Mouse (Mus musculus) MEL (cell line): ENCODE results near the gene Hk2. TPM values are rescaled to one million over a fixed set of nuclear protein-coding genes. Genes with fewer than 3 reads are reported as not detected.

Source experiments
- DNase-seq: peaks from one replicate; pipeline ENCODE4 v3.0.0; 2011; ENCODE audit warnings: low read depth, low spot score
- H3K27ac ChIP-seq: 2 replicates; pipeline ENCODE4 v1.5.1; 2012; ENCODE audit warnings: low read depth, mild to moderate bottlenecking, control low read depth, low read length, moderate library complexity; ENCODE audit not compliant: control insufficient read depth
- H3K27me3 ChIP-seq, 2 experiments: fragments of 150-350 bp in 1 of 2; sonication (generic) in 1 of 2; 2 replicates each; pipeline ENCODE4 v1.6.1; 2012; ENCODE audit warnings: low read length in 2 of 2, mild to moderate bottlenecking in 2 of 2, improper control_type of control experiment in 1 of 2, moderate library complexity in 1 of 2; ENCODE audit not compliant: insufficient read depth in 2 of 2, control insufficient read depth in 1 of 2
- H3K36me3 ChIP-seq, 2 experiments: 2 replicates each; pipeline ENCODE4 v1.6.1; 2012 to 2014; ENCODE audit warnings: low read length in 2 of 2, improper control_type of control experiment in 1 of 2, inconsistent platforms in 1 of 2, mild to moderate bottlenecking in 1 of 2; ENCODE audit not compliant: insufficient read depth in 2 of 2, control insufficient read depth in 1 of 2
- H3K4me1 ChIP-seq, 2 experiments: fragments of 150-350 bp in 1 of 2; sonication (generic) in 1 of 2; 2 replicates each; pipeline ENCODE4 v1.6.1; 2012; ENCODE audit warnings: low read length in 2 of 2, improper control_type of control experiment in 1 of 2, mild to moderate bottlenecking in 1 of 2; ENCODE audit not compliant: insufficient read depth in 2 of 2, control insufficient read depth in 1 of 2
- H3K4me3 ChIP-seq, 2 experiments: fragments of 150-350 bp in 1 of 2; sonication (generic) in 1 of 2; 2 replicates each; pipeline ENCODE4 v1.5.1; 2012; ENCODE audit warnings: low read depth in 2 of 2, low read length in 2 of 2, mild to moderate bottlenecking in 2 of 2, moderate library complexity in 2 of 2, control low read depth in 1 of 2, improper control_type of control experiment in 1 of 2; ENCODE audit not compliant: control insufficient read depth in 1 of 2, insufficient read depth in 1 of 2
- H3K79me2 ChIP-seq: 2 replicates; pipeline ENCODE4 v1.6.1; 2012; ENCODE audit warnings: mild to moderate bottlenecking, low read length, moderate library complexity; ENCODE audit not compliant: control insufficient read depth, poor library complexity, insufficient read depth
- H3K9ac ChIP-seq: 2 replicates; pipeline ENCODE4 v1.6.1; 2012; ENCODE audit warnings: low read depth, mild to moderate bottlenecking, control low read depth, low read length, moderate library complexity; ENCODE audit not compliant: control insufficient read depth, poor library complexity, severe bottlenecking
- H3K9me3 ChIP-seq: fragments of 150-350 bp; sonication (generic); replicated peaks from 2 replicates; pipeline ENCODE4 v1.6.1; 2012; ENCODE audit warnings: mild to moderate bottlenecking, low read length, improper control_type of control experiment, moderate library complexity; ENCODE audit not compliant: insufficient read depth
- EP300 ChIP-seq, 2 experiments: IDR thresholded peaks; 2 replicates each; pipeline ENCODE4 v1.6.1; 2011; ENCODE audit warnings: improper control_type of control experiment in 2 of 2, low read length in 2 of 2, low read depth in 1 of 2, mild to moderate bottlenecking in 1 of 2
- GABPA ChIP-seq: IDR thresholded peaks from 2 replicates; pipeline ENCODE4 v1.6.1; 2012; ENCODE audit warnings: low read depth, mild to moderate bottlenecking, inconsistent platforms, low read length, improper control_type of control experiment, moderate library complexity
- GATA1 ChIP-seq: IDR thresholded peaks from 2 replicates; pipeline ENCODE4 v1.6.1; 2011; ENCODE audit warnings: low read depth, low read length, improper control_type of control experiment
- JUND ChIP-seq: IDR thresholded peaks from 2 replicates; pipeline ENCODE4 v1.6.1; 2011; ENCODE audit warnings: low read depth, mild to moderate bottlenecking, improper control_type of control experiment, low read length
- MXI1 ChIP-seq: IDR thresholded peaks from 2 replicates; pipeline ENCODE4 v1.6.1; 2011; ENCODE audit warnings: mild to moderate bottlenecking, low read depth, low read length, improper control_type of control experiment
- POLR2A ChIP-seq, 2 experiments: IDR thresholded peaks; 2 replicates each; pipeline ENCODE4 v1.6.1; 2011 to 2012; ENCODE audit warnings: low read length in 2 of 2, mild to moderate bottlenecking in 2 of 2, control low read depth in 1 of 2, improper control_type of control experiment in 1 of 2, low read depth in 1 of 2, moderate library complexity in 1 of 2; ENCODE audit not compliant: control insufficient read depth in 1 of 2, insufficient read depth in 1 of 2, poor library complexity in 1 of 2
- RAD21 ChIP-seq: IDR thresholded peaks from 2 replicates; pipeline ENCODE4 v1.6.1; 2011; ENCODE audit warnings: mild to moderate bottlenecking, low read depth, low read length, improper control_type of control experiment
- TAL1 ChIP-seq: IDR thresholded peaks from 2 replicates; pipeline ENCODE4 v1.6.1; 2012; ENCODE audit warnings: mild to moderate bottlenecking, inconsistent platforms, low read length, moderate library complexity, mixed read lengths
- USF1 ChIP-seq: IDR thresholded peaks from 2 replicates; pipeline ENCODE4 v1.6.1; 2014; ENCODE audit warnings: low read depth, mild to moderate bottlenecking, inconsistent platforms, low read length, improper control_type of control experiment, moderate library complexity
- USF2 ChIP-seq, 2 experiments: IDR thresholded peaks; 2 replicates each; pipeline ENCODE4 v1.6.1; 2011 to 2012; ENCODE audit warnings: improper control_type of control experiment in 2 of 2, low read length in 2 of 2, borderline replicate concordance in 1 of 2, inconsistent platforms in 1 of 2, low read depth in 1 of 2, mild to moderate bottlenecking in 1 of 2; ENCODE audit not compliant: insufficient read depth in 1 of 2
- ZMIZ1 ChIP-seq: IDR thresholded peaks from 2 replicates; pipeline ENCODE4 v1.6.1; 2012; ENCODE audit warnings: low read depth, mild to moderate bottlenecking, inconsistent platforms, low read length, improper control_type of control experiment, moderate library complexity
- polyA plus RNA-seq, 2 experiments: library from polyadenylated mRNA; stranded (reverse) in 1 of 2; unstranded in 1 of 2; fragments of >175 nt in 1 of 2; fragments of >200 nt in 1 of 2; gene quantifications; 2 replicates each; pipeline versions ENCODE4 v1.2.1 to v1.2.4; 2012; ENCODE audit warnings: low replicate concordance in 2 of 2, low read depth in 1 of 2; ENCODE audit not compliant: insufficient read length in 2 of 2, insufficient read depth in 1 of 2, missing spikeins in 1 of 2
- total RNA-seq: library from RNA; depleted of rRNA; stranded (reverse); fragments of 300-350 nt; gene quantifications from 2 replicates; pipeline ENCODE4 v1.2.3, GENCODE M21; 2012

Gene Hk2
- total and polyA plus RNA-seq, 3 experiments: 44.2 to 51.6 TPM; not detected in 1

GRCm38 (mm10) chr6:82737634-82738540, 36.4 kb downstream of the Hk2 start:
- H3K36me3 ChIP-seq: peaks cover 0 to 12% of the 10 kb centered on the region in 2 experiments; a peak in 2 of 4 replicates
- no peaks in the 10 kb centered on the region for H3K4me1 ChIP-seq
- no peak for DNase-seq
- no peak for TF ChIP-seq JUND
- TF ChIP-seq USF2 (IDR thresholded peaks at IDR 0.05; ENCODE audit: borderline replicate concordance in 1 of 2, insufficient read depth in 1 of 2, low read depth in 1 of 2, low read length in 2 of 2): no peak
- TF ChIP-seq ZMIZ1: no peak
- no peak for TF ChIP-seq TAL1
- TF ChIP-seq MXI1: no peak
- TF ChIP-seq GATA1: no peak
- TF ChIP-seq USF1: no peak
- TF ChIP-seq POLR2A (IDR thresholded peaks at IDR 0.05; ENCODE audit: control insufficient read depth in 1 of 2, insufficient read depth in 1 of 2, low read depth in 1 of 2, low read length in 2 of 2, poor library complexity in 1 of 2): no peak
- TF ChIP-seq GABPA: no peak
- no peak for TF ChIP-seq EP300 (IDR thresholded peaks at IDR 0.05; ENCODE audit: low read depth in 1 of 2, low read length in 2 of 2)
- H3K27me3 ChIP-seq: no peaks in the 10 kb centered on the region
- no peak overlapping the region for H3K4me3 ChIP-seq
- H3K9ac ChIP-seq: no peak overlapping the region
- no peak overlapping the region for H3K27ac ChIP-seq
- H3K9me3 ChIP-seq: no peaks in the 10 kb centered on the region
- no peaks in the 10 kb centered on the region for H3K79me2 ChIP-seq

GRCm38 (mm10) chr6:82736626-82737600, 37.3 kb downstream of the Hk2 start:
- Histone ChIP-seq H3K36me3 (peaks cover 0 to 10% of the 10 kb centered on the region in 2 experiments; a peak in 2 of 4 replicates), H3K27me3 (no peaks in the 10 kb centered on the region), H3K79me2 (no peaks in the 10 kb centered on the region)
- DNase-seq: no peak
- no peak for TF ChIP-seq RAD21
- TF ChIP-seq, all 39 proteins: peak for 0
- H3K9ac ChIP-seq: no peak overlapping the region
- H3K4me3 ChIP-seq: no peak overlapping the region
- no peaks in the 10 kb centered on the region for H3K4me1 ChIP-seq
- no peaks in the 10 kb centered on the region for H3K9me3 ChIP-seq
- no peak overlapping the region for H3K27ac ChIP-seq
